Mouse (Mus musculus) left cerebral cortex, postnatal 36 days (tissue): Measurements from ENCODE around the gene Zfp263. TPM values are rescaled to one million over a fixed set of nuclear protein-coding genes. Genes with fewer than 3 reads are reported as not detected.

Source experiments
- total RNA-seq, 2 experiments: library from RNA; stranded (reverse); gene quantifications; 2 replicates each; pipeline ENCODE4 v1.2.3; 2021

The Zfp263 gene
- total RNA-seq, 2 experiments from 2014 or later: 14.9 to 18.6 TPM

Other genes with a start within 250 kb of the Zfp263 start
- not detected for gene Olfr161, start 153.1 kb upstream of the Zfp263 start, total RNA-seq
- not detected for gene Mefv, start 26.0 kb upstream of the Zfp263 start, total RNA-seq
- not detected for gene Olfr15, start 86.8 kb downstream of the Zfp263 start, total RNA-seq
- 1 to 10 TPM; 5.2 to 5.3 TPM for gene Zfp174, start 103.2 kb downstream of the Zfp263 start, total RNA-seq
- gene Naa60, start 128.3 kb downstream of the Zfp263 start, total RNA-seq: 100 to 1,000 TPM; 124 TPM
- 10 to 100 TPM; 23.1 to 26.8 TPM for gene Zfp597, start 140.5 kb downstream of the Zfp263 start, total RNA-seq
- gene Gm20695, start 140.6 kb downstream of the Zfp263 start, total RNA-seq: 1 to 10 TPM in 1 of 2 experiments, not detected in 1; 1.2 TPM
- 10 to 100 TPM; 10.1 to 11.1 TPM for gene 1700037C18Rik, start 164.6 kb downstream of the Zfp263 start, total RNA-seq
- gene Cluap1, start 164.7 kb downstream of the Zfp263 start, total RNA-seq: 10 to 100 TPM; 26.0 to 33.4 TPM
- gene Nlrc3, start 232.5 kb downstream of the Zfp263 start, total RNA-seq: 1 to 10 TPM; 1.1 to 3.5 TPM